Mouse (Mus musculus) cortical plate, adult 2 months (tissue): ENCODE measurements around the gene Pwp2.
"Not testable (repeated sequence)": the region's sequence is repeated elsewhere in the genome, so short reads cannot be mapped to it uniquely, and the experiment has no call there.

Source experiments
- CTCF ChIP-seq: fragments of 200-500 bp; IDR thresholded peaks from 2 replicates; pipeline ENCODE4 v1.5.1; 2011; ENCODE audit warnings: mild to moderate bottlenecking, control low read depth, low read length; ENCODE audit not compliant: insufficient read depth; ENCODE audit errors: extremely low read depth
- POLR2A ChIP-seq: fragments of 200-500 bp; IDR thresholded peaks from 2 replicates; pipeline ENCODE4 v1.6.1; 2011; ENCODE audit warnings: mild to moderate bottlenecking, low read length, control low read depth; ENCODE audit not compliant: insufficient read depth; ENCODE audit errors: extremely low read depth

DNA sequence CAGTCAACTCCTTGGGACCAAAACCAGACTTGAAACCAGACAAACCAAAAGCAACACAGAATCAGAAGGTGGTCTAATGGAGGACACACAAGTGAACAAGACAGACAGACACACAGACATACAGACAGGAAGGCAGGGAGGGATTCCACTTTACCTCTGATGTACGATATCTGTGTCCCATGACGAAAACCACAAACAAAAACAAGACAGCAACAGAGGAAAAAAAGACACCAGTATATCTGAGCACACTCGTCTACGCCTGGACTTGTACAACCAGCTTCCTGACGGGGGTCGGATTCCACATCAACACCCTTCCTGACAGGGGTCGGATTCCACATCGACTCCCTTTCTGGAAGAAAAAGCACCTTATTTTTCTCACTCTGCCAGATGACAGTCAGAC, 59.9 kb downstream of the Pwp2 start:
- not testable (repeated sequence) for TF ChIP-seq POLR2A, CTCF
